Mouse (Mus musculus) mature B cell (primary cell): ENCODE measurements around the gene Grm8.

Experiments used
- in situ Hi-C: fragments of 300-500 bp; cut with MboI; formaldehyde crosslinking; loops from 2 replicates; pipeline ENCODE4 v1.14.3; 2019

Grm8 gene

GRCm38 (mm10) chr6:28042339-28042738, 92.6 kb downstream of the Grm8 start:
- in situ Hi-C loops = no loop called here

- in situ Hi-C loops = no loop called here
These were observed 94.2 kb downstream of the Grm8 start for GRCm38 (mm10) chr6:28040815-28041214.

- in situ Hi-C loops = no loop called here
These were observed 103.0 kb downstream of the Grm8 start for GRCm38 (mm10) chr6:28032006-28032405.

DNA sequence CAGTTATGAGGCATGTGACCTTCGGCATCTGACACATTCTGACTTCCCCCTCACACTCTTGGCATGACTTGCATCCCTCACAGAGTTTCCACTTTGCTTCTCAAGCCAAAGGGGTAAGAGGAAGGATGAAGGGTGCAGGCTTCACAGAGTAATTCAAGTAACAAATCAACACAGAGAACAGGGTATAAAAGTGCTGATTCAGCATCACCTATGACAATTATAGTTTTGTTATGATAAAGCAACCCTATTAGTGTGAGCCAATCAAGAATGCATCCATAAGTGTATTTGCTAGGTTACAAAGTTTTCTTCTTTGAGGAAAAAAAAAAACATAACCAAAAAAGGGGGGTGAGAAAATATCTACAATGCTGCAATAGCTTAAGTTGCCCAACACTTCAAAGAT, 117.3 kb downstream of the Grm8 start:
- in situ Hi-C loops = no loop called here

DNA sequence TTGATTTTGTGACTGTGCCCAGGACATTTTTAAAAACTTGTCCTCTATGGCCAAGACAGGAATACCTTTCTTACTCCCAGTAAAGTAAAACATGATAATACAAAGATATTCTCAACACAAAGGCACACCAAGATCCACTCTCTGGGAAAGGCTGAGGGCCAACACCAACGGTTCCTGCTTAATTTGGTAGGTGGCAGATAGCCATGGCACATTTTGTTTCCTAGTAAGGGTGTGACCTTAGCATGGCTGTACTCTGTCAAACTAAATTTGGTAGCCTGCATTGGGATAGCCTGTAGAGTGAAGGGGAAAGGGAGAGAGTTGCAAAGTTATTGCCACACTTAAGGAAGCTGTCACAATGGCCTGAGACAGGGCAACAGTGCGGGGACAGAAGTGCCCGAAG, 128.0 kb downstream of the Grm8 start:
- in situ Hi-C loops = no loop called here

GRCm38 (mm10) chr6:27997250-27997649, 137.7 kb downstream of the Grm8 start:
- in situ Hi-C loops = no loop called here

- in situ Hi-C loops = no loop called here
These were observed 143.7 kb downstream of the Grm8 start for GRCm38 (mm10) chr6:27991241-27991640.

DNA sequence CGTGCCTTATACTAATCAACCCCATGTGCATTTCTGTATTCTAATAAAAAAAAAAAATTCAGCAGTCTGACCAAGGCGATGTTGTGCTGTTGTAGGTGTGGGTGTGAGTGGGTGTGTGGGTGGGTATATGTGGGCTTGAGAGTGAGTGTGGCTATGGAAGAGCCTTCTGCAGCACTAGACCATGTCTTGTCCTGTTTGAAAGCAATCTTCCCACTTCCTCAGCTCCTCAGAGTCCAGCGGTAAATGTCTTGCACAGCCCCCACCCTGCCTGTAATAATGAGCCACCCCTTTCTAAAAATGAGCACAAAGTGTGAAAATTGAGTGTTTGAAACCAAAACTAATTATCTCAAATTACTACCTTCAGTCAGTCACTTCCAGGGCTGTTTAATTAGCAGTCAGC, 152.4 kb downstream of the Grm8 start:
- in situ Hi-C loops = no loop called here

GRCm38 (mm10) chr6:27982021-27982420, 153.0 kb downstream of the Grm8 start:
- in situ Hi-C loops = no loop called here

DNA sequence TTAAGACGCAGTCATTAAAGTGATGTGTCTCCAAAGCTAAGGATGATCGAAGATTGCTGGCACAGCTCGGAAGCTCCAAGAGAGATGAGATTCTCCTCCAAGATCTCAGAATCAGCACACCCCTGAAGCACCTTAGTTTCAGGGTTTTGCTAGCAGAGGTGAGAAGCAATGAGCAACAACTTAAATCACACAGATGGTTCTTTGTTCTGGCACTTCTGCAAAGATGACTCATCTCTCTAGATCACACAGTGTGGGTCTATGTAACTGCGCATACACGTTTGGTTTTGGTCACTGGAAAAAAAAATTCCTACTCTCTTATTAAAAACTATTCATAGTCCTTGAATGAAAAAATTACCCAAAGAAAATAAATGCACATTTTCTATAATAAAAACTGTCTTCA, 157.6 kb downstream of the Grm8 start:
- in situ Hi-C loops = no loop called here

DNA sequence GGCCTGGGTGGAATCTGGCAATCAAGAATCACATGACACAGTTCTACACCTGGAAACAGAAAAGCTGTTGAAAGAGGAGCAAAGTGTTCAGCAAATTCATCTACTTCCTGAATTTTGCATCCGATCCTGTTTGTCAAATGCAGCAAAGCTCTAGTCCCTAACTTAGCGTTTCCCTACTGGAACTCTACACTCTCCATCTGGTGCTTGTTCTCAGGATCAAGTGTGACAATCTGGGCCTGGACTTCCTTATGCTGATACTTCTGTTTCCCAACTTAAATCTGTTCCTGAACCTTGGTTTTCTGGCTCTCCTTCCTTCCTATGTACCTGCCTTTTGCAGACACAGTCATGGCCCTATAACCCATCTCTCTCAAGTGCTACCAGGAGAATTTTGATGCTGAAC, 166.1 kb downstream of the Grm8 start:
- in situ Hi-C loops = no loop called here

GRCm38 (mm10) chr6:27967037-27967436, 167.9 kb downstream of the Grm8 start:
- in situ Hi-C loops = no loop called here

GRCm38 (mm10) chr6:27965237-27965636, 169.7 kb downstream of the Grm8 start:
- in situ Hi-C loops = no loop called here

GRCm38 (mm10) chr6:27963887-27964286, 171.1 kb downstream of the Grm8 start:
- in situ Hi-C loops = no loop called here

DNA sequence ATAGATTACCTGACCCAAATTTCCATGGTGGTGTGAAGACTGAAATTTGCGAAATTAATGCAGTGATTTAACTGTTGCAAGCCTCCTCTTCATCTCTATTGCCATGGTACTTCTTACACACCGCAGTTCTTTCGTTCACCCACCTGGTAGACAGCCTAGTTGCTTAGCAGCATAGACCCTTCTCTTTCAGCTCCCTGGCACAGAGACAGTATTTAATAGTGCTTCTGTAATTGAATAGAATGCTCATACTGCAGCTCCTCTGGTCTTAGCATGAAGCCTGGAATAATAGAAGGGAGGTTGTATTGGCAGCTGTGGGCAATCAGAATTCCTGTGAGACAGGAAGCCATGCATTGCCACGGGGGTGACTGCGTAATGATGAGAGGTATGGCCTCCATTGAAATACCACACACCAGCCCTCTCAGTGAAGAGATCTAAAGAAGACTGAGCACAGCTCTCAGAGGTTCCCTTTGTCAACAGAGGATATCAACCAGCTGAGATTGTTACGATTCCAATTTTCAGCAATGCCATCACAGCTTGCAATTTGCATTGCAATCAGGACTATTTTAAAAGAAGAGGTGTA, 178.6 kb downstream of the Grm8 start:
- in situ Hi-C loops = no loop called here

GRCm38 (mm10) chr6:27951433-27951832, 183.5 kb downstream of the Grm8 start:
- in situ Hi-C loops = no loop called here

GRCm38 (mm10) chr6:27928058-27928457, 206.9 kb downstream of the Grm8 start:
- in situ Hi-C loops = no loop called here

- in situ Hi-C loops = no loop called here
These were observed 221.7 kb downstream of the Grm8 start for GRCm38 (mm10) chr6:27913281-27913680.

DNA sequence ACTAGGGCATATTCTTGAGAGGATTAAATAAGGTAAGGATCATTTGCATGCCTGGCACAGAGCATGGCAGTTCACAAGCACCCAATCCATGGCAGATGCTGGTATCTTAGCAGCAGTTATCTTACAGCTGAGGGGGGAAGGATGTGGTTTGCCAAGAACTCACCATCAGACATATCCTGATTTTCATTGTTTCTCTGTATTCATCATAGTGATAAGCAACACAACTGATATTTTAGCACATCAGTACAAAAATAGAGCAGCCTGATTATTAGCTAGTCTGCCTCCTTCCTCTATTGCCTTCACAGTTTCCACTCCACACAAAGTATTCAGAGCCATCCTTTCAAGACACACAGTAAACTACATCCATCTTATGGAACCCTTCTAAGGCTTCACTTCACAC, 230.6 kb downstream of the Grm8 start:
- in situ Hi-C loops = no loop called here

DNA sequence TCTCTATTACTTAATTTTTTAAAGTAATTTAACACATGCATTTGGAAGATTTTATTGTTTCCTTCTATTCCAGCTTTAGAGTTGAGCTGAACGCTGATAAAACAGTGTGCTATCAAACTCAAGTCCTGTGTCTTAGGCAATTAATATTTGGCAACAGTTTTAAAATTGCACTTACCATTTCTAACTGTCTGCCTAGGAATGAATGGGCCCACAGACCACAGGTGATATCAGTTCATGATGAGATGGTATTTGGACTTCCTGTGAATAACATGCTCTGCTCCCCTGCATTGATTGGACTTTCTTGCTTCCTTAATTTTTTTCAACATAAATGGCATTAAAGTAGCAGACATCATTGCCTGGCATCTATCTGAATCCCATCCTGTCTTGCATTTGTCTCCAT, 232.8 kb downstream of the Grm8 start:
- in situ Hi-C loops = no loop called here

GRCm38 (mm10) chr6:27901396-27901795, 233.6 kb downstream of the Grm8 start:
- in situ Hi-C loops = no loop called here

DNA sequence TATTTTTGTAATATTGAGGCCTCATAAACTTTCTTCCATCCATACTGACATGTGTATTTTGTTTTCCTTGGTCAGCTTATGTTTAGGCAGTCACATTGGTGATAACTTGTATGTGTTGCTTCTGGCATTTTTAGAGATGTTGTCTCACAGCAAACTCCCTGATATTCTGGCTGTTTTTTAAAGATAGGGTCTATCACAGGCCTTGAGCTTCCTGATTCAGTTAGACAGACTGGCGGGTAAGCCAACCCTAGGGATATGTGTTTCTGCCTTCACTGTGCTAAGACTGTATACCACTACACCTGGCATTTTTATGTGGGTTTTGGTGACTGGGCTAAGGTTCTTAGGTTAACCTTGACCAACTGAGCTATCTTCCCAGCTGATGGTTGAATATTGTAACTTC, 239.8 kb downstream of the Grm8 start:
- in situ Hi-C loops = no loop called here

GRCm38 (mm10) chr6:27892886-27893285, 242.1 kb downstream of the Grm8 start:
- in situ Hi-C loops = no loop called here

GRCm38 (mm10) chr6:27888391-27888790, 246.6 kb downstream of the Grm8 start:
- in situ Hi-C loops = no loop called here

GRCm38 (mm10) chr6:27887922-27888321, 247.1 kb downstream of the Grm8 start:
- in situ Hi-C loops = no loop called here
